Mouse (Mus musculus) induced T-regulatory cell, adult 2 months (primary cell): ENCODE results near the gene Fscn3.

Experiments
- DNase-seq: peaks from one replicate; pipeline ENCODE4 v3.0.0-alpha.2; 2012; ENCODE audit warnings: low read depth

Fscn3 gene

GRCm38 (mm10) chr6:28428290-28428689 lies 701 bp downstream of the Fscn3 start, which contains the start of gene Gcc1:
TSS of gene Gcc1 (minus strand) at chr6:28428390.
- DNase-seq, result no peak

- DNase-seq, result no peak
Measured at GRCm38 (mm10) chr6:28429870-28430269, 2.3 kb downstream of the Fscn3 start.

GRCm38 (mm10) chr6:28430795-28431537 lies 3.4 kb downstream of the Fscn3 start:
- no peak for DNase-seq

GRCm38 (mm10) chr6:28431538-28431855 lies 3.9 kb downstream of the Fscn3 start:
- DNase-seq, result no peak

GRCm38 (mm10) chr6:28447937-28448336 lies 20.3 kb downstream of the Fscn3 start:
- no peak for DNase-seq

- DNase-seq, result no peak
Measured at GRCm38 (mm10) chr6:28449253-28449652, 21.7 kb downstream of the Fscn3 start, which contains the start of gene Pax4. TSS of gene Pax4 (minus strand) at chr6:28449353.

GRCm38 (mm10) chr6:28450481-28450880 lies 22.9 kb downstream of the Fscn3 start:
- DNase-seq, result no peak

- no peak for DNase-seq
Measured at GRCm38 (mm10) chr6:28450977-28451376, 23.4 kb downstream of the Fscn3 start.

GRCm38 (mm10) chr6:28459221-28459668 lies 31.7 kb downstream of the Fscn3 start:
- no peak for DNase-seq

- peak; percentile 54 for DNase-seq
Measured at GRCm38 (mm10) chr6:28460534-28460933, 32.9 kb downstream of the Fscn3 start.

GRCm38 (mm10) chr6:28464630-28465029 lies 37.0 kb downstream of the Fscn3 start:
- no peak for DNase-seq

- no peak for DNase-seq
Measured at GRCm38 (mm10) chr6:28470017-28470602, 42.5 kb downstream of the Fscn3 start.

GRCm38 (mm10) chr6:28470621-28471020 lies 43.0 kb downstream of the Fscn3 start:
- DNase-seq, result no peak

- no peak for DNase-seq
Measured at GRCm38 (mm10) chr6:28471284-28472035, 43.9 kb downstream of the Fscn3 start.

- DNase-seq, result no peak
Measured at GRCm38 (mm10) chr6:28474211-28474610, 46.6 kb downstream of the Fscn3 start.

GRCm38 (mm10) chr6:28474839-28475238 lies 47.2 kb downstream of the Fscn3 start, which contains the start of gene Snd1:
TSS of gene Snd1 (plus strand) at chr6:28475139.
- DNase-seq, result no peak

- DNase-seq, result peak; percentile 100
Measured at GRCm38 (mm10) chr6:28479865-28480751, 52.5 kb downstream of the Fscn3 start.

GRCm38 (mm10) chr6:28480752-28481492 lies 53.3 kb downstream of the Fscn3 start:
- DNase-seq, result peak; percentile 38

- peak; percentile 62 for DNase-seq
Measured at GRCm38 (mm10) chr6:28482711-28483315, 55.2 kb downstream of the Fscn3 start.

- DNase-seq, result no peak
Measured at GRCm38 (mm10) chr6:28486008-28486407, 58.4 kb downstream of the Fscn3 start.

GRCm38 (mm10) chr6:28486471-28486870 lies 58.9 kb downstream of the Fscn3 start:
- peak; percentile 64 for DNase-seq
